Mouse (Mus musculus): Measurements from ENCODE around the gene Scn5a. TPM values are rescaled to one million over a fixed set of nuclear protein-coding genes. Genes with fewer than 3 reads are reported as not detected.

Scn5a gene
- polyA plus RNA-seq, 1 experiment from 2014 or later = 8.2 TPM

DNA sequence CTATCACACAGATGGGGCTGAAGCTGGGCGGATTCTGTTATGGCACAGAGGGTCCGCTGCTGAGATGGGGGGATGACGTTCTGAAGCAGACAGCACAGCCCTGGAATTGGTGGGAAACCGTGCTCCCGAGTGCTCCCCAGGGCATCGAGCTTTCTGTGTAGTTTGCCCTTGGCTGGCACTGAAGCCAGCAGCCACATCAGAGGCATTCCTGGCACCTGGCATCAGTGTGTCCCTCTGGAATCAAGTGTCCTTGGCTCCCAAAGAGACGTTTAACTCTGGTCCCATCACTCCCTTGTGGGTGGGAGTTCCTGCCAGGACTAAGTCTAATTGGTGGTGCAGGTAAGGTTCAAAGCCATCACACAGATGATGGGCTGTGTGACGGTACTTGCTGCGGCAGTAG, 82.5 kb downstream of the Scn5a start:
- H3K4me3 ChIP-seq = no peak overlapping the region
- 0 out of 2 replicates have a peak, but pooled peaks cover 7% of the 10 kb centered on the region for H3K4me1 ChIP-seq
- H3K36me3 ChIP-seq = peaks cover 90% of the 10 kb centered on the region
- peaks cover 9% of the 10 kb centered on the region; the same call in 1 of the 2 replicates for H3K27me3 ChIP-seq (ENCODE audit: insufficient read depth, poor library complexity, severe bottlenecking)
- H3K27ac ChIP-seq = no peak overlapping the region
- no peak for DNase-seq (ENCODE audit: low spot score)
- 80% methylated on average over 9 of the region's 9 CpGs for WGBS
- H3K9me3 ChIP-seq = no peaks in the 10 kb centered on the region

DNA sequence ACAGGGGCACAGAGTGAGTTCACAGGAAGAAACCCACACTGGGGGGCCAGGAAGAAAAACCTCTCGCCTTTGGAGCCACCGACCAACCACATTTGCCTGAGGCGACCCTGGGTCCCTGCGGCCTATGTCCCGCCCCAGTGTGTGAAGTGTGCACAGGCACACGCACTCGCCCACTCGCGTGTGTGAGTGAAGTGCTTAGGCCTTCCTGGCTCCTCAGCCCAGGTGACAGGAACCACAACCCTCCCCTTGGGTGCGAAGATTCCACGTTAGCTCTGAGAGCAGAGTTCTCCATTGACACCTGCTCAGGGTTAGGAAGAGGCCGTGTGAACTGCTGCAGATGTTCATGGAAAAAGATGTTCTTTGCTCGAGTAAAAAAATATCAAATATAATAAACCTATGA, 93.9 kb downstream of the Scn5a start:
- WGBS = 86% methylated on average over 13 of the region's 13 CpGs
- H3K4me3 ChIP-seq = no peak overlapping the region
- peaks cover 16% of the 10 kb centered on the region for H3K27me3 ChIP-seq (ENCODE audit: insufficient read depth, poor library complexity, severe bottlenecking)
- no peaks in the 10 kb centered on the region for H3K9me3 ChIP-seq
- H3K36me3 ChIP-seq = peaks cover 41% of the 10 kb centered on the region
- H3K4me1 ChIP-seq = peaks cover 14% of the 10 kb centered on the region
- 0 out of 2 replicates have a peak overlapping the region, but pooled peaks have one; percentile 29 for H3K27ac ChIP-seq
- no peak for DNase-seq (ENCODE audit: low spot score)

DNA sequence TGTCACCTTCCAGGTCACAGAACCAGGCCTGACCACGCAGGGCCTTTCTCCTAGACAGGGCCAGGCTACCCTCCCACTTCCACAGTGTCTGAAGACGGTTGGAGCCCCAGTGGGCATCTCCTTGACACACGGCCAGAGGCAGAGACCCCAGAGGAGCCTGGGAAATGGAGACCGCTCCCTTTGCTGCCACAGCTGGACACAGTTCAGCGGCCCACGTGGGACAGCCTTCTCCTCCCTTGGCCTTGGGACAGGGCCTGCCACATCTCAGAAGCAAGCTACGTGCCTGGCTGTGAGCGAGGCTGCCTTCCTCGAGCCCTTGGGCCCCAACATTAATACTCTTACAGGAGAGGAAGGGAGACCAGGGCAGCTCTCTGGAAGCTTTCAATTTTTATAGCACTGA, 94.4 kb downstream of the Scn5a start:
- no peak for DNase-seq (ENCODE audit: low spot score)
- H3K27ac ChIP-seq = 0 out of 2 replicates have a peak overlapping the region, but pooled peaks have one; percentile 29
- peaks cover 19% of the 10 kb centered on the region for H3K4me1 ChIP-seq
- H3K27me3 ChIP-seq (ENCODE audit: insufficient read depth, poor library complexity, severe bottlenecking) = peaks cover 16% of the 10 kb centered on the region
- WGBS = 60% methylated on average over 9 of the region's 9 CpGs
- peaks cover 37% of the 10 kb centered on the region for H3K36me3 ChIP-seq
- H3K9me3 ChIP-seq = no peaks in the 10 kb centered on the region
- no peak overlapping the region for H3K4me3 ChIP-seq

DNA sequence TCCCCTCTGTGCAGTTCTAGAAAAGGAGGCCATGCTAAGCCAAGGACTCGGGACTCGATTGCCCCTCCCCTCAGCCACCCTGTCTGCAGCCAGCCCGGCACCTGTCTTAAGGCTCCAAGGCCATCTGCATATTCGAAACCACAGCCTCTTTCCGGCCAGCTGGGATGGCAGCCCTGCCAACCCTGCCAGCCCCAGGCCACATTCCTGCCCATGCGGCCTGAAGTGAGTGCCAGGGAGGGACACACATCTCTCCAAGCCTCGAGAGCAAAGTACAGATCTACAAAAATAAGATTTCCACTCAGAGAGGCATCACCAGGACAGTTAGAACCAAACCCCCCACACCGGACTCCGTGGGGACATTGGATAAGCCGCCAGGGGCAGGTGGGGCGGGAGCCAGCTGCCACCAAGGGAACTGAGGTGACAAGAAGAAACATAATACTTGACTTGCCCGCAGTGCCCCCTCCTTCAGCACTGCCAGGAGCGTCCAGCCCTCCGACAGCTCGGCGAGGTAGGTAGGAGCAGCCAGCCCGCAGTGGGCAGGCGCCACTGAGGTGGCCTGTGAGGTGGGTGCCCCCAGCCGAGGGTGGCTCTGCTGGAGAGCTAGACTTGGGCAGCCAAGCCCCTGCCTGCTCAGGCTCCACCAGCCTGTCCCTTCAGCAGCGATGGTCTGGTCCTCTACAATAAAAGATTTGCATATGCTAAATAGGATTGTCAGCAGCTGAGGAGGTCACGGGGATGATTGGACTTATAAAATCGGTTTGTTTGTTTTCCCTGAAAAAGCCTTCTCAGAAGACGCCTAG, 95.1 kb downstream of the Scn5a start:
- H3K27me3 ChIP-seq (ENCODE audit: insufficient read depth, poor library complexity, severe bottlenecking) = peaks cover 16% of the 10 kb centered on the region
- peaks cover 30% of the 10 kb centered on the region for H3K36me3 ChIP-seq
- H3K9me3 ChIP-seq = no peaks in the 10 kb centered on the region
- 52% methylated on average over 23 of the region's 23 CpGs for WGBS
- peaks cover 25% of the 10 kb centered on the region for H3K4me1 ChIP-seq
- DNase-seq (ENCODE audit: low spot score) = no peak
- no peak overlapping the region for H3K4me3 ChIP-seq
- peak overlapping the region; percentile 52; the same call in 1 of the 2 replicates for H3K27ac ChIP-seq

DNA sequence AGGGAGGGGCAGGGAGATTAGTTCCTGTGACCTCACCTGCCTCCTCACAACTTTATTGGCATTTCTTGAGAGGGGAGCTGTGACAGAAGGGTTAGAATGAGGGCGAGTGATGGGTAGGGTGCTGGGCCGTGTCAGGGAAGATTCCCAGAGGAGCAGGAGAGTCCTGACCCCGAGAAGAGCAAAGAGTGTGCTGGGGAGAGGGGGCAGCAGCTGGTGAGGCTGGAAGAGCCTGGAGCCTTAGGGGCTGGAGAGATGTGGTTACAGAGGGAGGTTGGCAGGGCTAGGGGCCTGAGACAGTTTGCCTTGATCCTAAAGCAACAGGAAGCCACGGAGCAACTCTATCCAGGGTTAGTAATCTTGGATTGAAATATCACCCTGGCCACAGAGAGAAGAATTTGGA, 97.2 kb downstream of the Scn5a start:
- no peak overlapping the region for H3K4me3 ChIP-seq
- peaks cover 43% of the 10 kb centered on the region for H3K4me1 ChIP-seq
- no peak for DNase-seq (ENCODE audit: low spot score)
- no peak overlapping the region for H3K27ac ChIP-seq
- WGBS = 78% methylated on average over 4 of the region's 4 CpGs
- H3K27me3 ChIP-seq (ENCODE audit: insufficient read depth, poor library complexity, severe bottlenecking) = peaks cover 16% of the 10 kb centered on the region
- no peaks in the 10 kb centered on the region for H3K9me3 ChIP-seq
- peaks cover 24% of the 10 kb centered on the region for H3K36me3 ChIP-seq

DNA sequence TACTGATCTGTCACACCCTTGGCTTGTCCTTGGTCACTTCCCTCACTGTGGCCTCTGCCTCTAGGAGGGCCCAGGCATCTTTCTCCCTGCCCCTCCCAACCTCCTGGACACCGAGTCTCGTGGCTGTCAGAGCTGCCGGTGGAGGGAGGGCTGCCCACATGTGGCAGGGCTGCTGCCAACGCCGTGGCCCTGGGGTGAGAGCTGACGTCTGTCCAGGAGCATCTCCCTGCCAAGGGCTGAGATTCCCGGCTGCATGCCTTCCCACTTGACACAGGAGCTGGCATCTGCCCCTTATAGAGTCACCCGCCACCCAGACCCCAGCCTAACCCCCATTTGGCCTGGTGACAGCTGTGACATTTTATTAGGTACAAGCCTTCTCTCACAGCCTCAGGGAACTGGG, 99.5 kb downstream of the Scn5a start:
- no peak overlapping the region for H3K4me3 ChIP-seq
- 0 out of 2 replicates have a peak, but pooled peaks cover 6% of the 10 kb centered on the region for H3K36me3 ChIP-seq
- H3K9me3 ChIP-seq = no peaks in the 10 kb centered on the region
- DNase-seq (ENCODE audit: low spot score) = no peak
- H3K4me1 ChIP-seq = peaks cover 57% of the 10 kb centered on the region
- peak overlapping the region; percentile 76 for H3K27ac ChIP-seq
- 44% methylated on average over 8 of the region's 8 CpGs for WGBS
- H3K27me3 ChIP-seq (ENCODE audit: insufficient read depth, poor library complexity, severe bottlenecking) = peaks cover 20% of the 10 kb centered on the region

DNA sequence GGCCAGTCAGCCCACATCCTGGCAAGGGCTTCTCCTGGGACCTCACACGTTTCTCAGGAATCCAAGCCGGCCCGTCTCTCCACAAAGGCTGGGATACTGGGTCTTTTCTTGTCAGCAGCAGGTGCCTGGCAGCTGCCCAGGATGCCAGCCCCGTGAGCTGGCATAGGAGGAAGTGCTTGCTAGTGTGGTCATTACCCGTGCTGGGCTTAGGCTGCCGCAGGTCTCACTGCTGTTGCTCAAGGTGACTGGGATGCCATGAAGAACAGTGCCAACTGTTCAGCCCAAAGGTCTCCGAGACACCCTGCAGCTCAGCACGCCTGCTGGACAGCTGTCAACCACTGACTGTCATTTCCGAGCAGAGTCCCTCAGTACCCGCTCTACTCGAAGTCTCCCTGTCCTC, 100.5 kb downstream of the Scn5a start:
- 84% methylated on average over 11 of the region's 11 CpGs for WGBS
- DNase-seq (ENCODE audit: low spot score) = no peak
- H3K4me1 ChIP-seq = peaks cover 58% of the 10 kb centered on the region
- H3K27me3 ChIP-seq (ENCODE audit: insufficient read depth, poor library complexity, severe bottlenecking) = peaks cover 20% of the 10 kb centered on the region
- H3K4me3 ChIP-seq = no peak overlapping the region
- no peaks in the 10 kb centered on the region for H3K36me3 ChIP-seq
- no peaks in the 10 kb centered on the region for H3K9me3 ChIP-seq
- peak overlapping the region; percentile 76; the same call in 1 of the 2 replicates for H3K27ac ChIP-seq

DNA sequence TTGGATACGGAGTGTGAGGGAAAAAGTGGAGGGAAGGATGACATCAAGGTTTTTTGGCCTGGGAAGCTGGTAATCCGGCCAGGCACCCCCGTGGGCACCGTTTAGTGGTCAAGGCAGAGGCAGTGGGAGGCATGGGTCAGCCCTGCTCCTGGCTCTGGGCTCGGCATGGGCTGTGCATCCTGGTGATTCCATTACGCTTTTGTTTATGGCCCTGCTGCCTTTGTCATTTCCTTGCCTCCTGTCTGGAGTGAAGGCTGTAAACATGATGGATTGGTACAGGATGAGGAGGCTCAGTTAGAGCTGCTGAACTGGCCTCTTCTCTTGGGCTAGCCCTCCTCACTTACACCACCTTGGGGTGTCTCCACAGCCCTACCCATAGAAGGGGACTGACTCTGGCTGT, 101.1 kb downstream of the Scn5a start:
- peaks cover 60% of the 10 kb centered on the region for H3K4me1 ChIP-seq
- H3K27me3 ChIP-seq (ENCODE audit: insufficient read depth, poor library complexity, severe bottlenecking) = peaks cover 15% of the 10 kb centered on the region; the same call in 1 of the 2 replicates
- 58% methylated on average over 6 of the region's 6 CpGs for WGBS
- no peaks in the 10 kb centered on the region for H3K36me3 ChIP-seq
- no peaks in the 10 kb centered on the region for H3K9me3 ChIP-seq
- H3K4me3 ChIP-seq = no peak overlapping the region
- DNase-seq (ENCODE audit: low spot score) = no peak
- H3K27ac ChIP-seq = peak overlapping the region; percentile 76

DNA sequence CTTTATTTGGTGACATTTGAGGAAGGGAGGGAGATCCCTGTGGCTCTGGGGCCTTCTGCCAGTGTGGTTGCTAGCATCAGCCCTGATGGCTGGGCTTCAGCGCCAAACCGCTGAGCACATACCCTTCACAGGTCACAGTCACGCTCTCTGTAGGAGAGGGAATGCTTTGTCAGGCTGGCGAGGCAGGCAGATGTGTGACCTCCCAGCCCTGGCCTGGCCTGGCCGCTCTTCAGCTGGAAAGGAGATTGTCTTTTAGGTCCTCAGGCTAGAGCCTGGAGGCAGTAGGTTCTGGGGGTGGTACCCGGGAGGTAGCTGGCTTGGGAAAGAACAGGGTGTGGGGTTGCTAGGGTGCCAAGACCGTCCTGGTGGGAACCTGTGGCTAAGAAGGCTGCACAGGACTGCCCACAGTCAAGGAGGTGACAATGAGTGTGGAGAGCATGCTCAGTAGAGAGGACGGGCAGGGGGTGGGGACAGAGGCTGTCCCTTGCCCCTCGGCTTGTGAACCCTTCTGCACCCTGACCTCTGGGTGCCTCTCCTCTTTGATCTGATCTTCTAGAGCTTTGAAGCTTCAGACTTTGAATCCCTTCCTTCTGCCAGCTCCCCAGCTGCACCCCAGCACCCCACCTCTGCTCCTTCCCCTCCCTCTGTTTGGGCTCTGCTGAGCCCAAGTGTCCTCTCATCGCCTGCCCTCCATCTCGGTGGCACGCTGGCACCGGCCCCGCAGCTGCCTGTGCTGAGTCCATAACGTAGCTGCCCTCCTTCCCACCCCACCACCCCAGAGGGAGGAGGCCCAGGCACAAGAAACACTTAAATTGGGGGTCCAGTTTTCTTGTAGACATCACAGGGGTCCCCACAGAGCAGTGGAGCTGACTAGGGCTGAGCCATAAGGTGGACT, 103.9 kb downstream of the Scn5a start:
- 52% methylated on average over 15 of the region's 15 CpGs for WGBS
- Histone ChIP-seq H3K27ac (peak overlapping the region; percentile 81), H3K27me3 (ENCODE audit: insufficient read depth, poor library complexity, severe bottlenecking) (peaks cover 4% of the 10 kb centered on the region; the same call in 1 of the 2 replicates), H3K9me3 (no peaks in the 10 kb centered on the region), H3K36me3 (no peaks in the 10 kb centered on the region), H3K4me1 (peaks cover 86% of the 10 kb centered on the region), H3K4me3 (no peak overlapping the region)
- no peak for DNase-seq (ENCODE audit: low spot score)

DNA sequence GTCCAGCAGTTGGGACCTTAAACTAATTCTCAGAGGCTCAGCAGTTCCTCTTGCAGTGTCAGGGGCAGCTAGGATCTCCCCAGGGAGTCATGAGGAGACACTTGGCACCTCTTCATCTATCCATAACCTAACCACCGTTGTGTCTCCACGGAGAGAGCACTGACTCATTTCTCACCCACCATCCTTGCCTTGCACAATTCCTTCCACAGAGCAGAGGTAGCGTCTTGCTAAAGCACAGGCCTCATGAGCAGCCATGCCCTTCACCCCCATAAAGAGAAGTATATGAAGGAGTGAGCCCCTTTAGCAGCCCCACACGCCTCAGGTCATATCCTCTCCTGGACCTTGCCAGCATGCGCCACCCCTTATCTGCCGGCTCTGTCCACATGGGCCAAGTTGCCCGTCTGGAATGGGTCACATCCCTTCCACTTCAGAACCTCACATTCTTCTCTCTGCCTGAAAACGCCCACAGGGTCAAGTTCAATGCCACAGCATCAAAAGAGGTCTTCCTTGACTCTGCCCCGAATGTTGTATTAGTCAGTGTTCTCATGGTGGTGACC, 105.1 kb downstream of the Scn5a start:
- whole genome bisulfite sequencing = 67% methylated on average over 9 of the region's 9 CpGs
- peaks cover 86% of the 10 kb centered on the region for H3K4me1 ChIP-seq

DNA sequence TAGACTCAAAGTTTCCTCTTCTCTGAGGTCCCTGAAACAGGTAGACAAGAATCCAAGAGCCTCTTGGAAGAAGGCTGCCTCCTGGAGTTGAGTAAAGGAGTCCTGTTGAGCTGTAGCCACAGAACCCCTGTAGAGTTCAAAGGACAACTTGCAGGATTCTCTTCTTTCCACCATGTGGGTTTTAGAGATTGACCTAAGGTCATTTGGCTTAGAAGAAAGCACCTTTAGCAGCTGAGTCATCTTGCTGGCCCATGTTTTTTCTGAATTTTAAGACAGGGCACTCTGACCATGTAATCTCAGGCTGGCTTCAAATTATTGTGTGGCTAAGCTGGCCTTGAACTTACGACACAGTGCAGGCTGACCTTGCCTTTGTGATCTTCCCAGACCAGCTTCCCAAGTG, 105.8 kb downstream of the Scn5a start:
- peak overlapping the region; percentile 81; the same call in 1 of the 2 replicates for H3K27ac ChIP-seq
- H3K4me3 ChIP-seq = no peak overlapping the region
- peaks cover 86% of the 10 kb centered on the region for H3K4me1 ChIP-seq
- H3K9me3 ChIP-seq = no peaks in the 10 kb centered on the region
- no peaks in the 10 kb centered on the region for H3K36me3 ChIP-seq
- DNase-seq (ENCODE audit: low spot score) = no peak
- 79% methylated on average over 1 of the region's 1 CpGs for WGBS
- H3K27me3 ChIP-seq (ENCODE audit: insufficient read depth, poor library complexity, severe bottlenecking) = peaks cover 4% of the 10 kb centered on the region; the same call in 1 of the 2 replicates

More for the DNA sequence above, 105.1 kb downstream of the Scn5a start:
- Histone ChIP-seq H3K27ac (peak overlapping the region; percentile 81), H3K27me3 (ENCODE audit: insufficient read depth, poor library complexity, severe bottlenecking) (peaks cover 4% of the 10 kb centered on the region; the same call in 1 of the 2 replicates), H3K36me3 (no peaks in the 10 kb centered on the region), H3K9me3 (no peaks in the 10 kb centered on the region), H3K4me3 (no peak overlapping the region)
- DNase-seq (ENCODE audit: low spot score) = no peak

DNA sequence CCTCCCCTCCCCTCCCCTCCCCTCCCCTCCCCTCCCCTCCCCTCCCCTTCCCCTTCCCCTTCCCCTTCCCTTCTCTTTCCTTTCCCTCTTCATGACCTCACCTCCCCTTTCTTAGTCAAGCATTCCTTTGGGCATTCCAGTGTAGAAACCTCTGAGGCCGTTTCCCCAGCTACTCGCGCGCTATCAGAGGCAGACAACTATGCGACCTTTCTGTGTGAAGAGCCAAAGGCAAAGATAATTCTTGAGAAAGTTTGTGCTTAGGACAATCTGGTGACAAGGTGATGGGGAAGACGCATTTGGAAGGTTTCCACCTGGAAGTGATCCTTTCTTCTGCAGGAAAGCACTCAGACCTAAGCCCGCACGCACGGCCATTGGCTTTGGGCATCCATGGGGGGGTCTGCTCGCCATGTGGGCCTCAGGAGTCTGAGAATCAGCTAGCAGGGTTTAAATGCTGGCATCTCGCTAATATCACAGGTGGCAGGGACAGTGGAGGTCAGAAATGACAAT, 106.4 kb downstream of the Scn5a start:
- 45% methylated on average over 11 of the region's 11 CpGs for WGBS
- H3K9me3 ChIP-seq = no peaks in the 10 kb centered on the region

More for the DNA sequence above, 106.4 kb downstream of the Scn5a start:
- Histone ChIP-seq H3K27me3 (ENCODE audit: insufficient read depth, poor library complexity, severe bottlenecking) (peaks cover 4% of the 10 kb centered on the region; the same call in 1 of the 2 replicates), H3K4me3 (no peak overlapping the region), H3K4me1 (peaks cover 86% of the 10 kb centered on the region), H3K27ac (peak overlapping the region; percentile 81; the same call in 1 of the 2 replicates), H3K36me3 (peaks cover 3% of the 10 kb centered on the region; the same call in 1 of the 2 replicates)
- DNase-seq (ENCODE audit: low spot score) = no peak

Data from heart, embryonic 10.5 days (tissue).